Mouse (Mus musculus) liver, embryonic 16.5 days (tissue): Measurements from ENCODE around the gene Fam71e1. TPM values are rescaled to one million over a fixed set of nuclear protein-coding genes. Genes with fewer than 3 reads are reported as not detected.

Experiments used
- ATAC-seq: fragments of 200-750 bp; cut with Nextera tagmentation; 2 replicates; pipeline ENCODE4 v1.8.0; 2017; ENCODE audit warnings: low read depth, mild to moderate bottlenecking, moderate number of reproducible peaks, moderate library complexity
- H3K27ac ChIP-seq: fragments of 300-500 bp; sonication (generic); 2 replicates; pipeline ENCODE4 v1.5.1; 2014; ENCODE audit warnings: mild to moderate bottlenecking, low read length
- H3K27me3 ChIP-seq: fragments of 300-500 bp; sonication (generic); 2 replicates; pipeline ENCODE4 v1.6.1; 2014; ENCODE audit warnings: low read depth, low read length, mixed read lengths; ENCODE audit not compliant: control insufficient read depth, insufficient read depth
- H3K36me3 ChIP-seq: fragments of 300-500 bp; sonication (generic); 2 replicates; pipeline ENCODE4 v1.6.1; 2014; ENCODE audit warnings: mild to moderate bottlenecking; ENCODE audit not compliant: control insufficient read depth, insufficient read depth
- H3K4me1 ChIP-seq: fragments of 300-500 bp; sonication (generic); 2 replicates; pipeline ENCODE4 v1.6.1; 2014; ENCODE audit warnings: low read depth, low read length, mixed read lengths; ENCODE audit not compliant: control insufficient read depth
- H3K4me2 ChIP-seq: fragments of 300-500 bp; sonication (generic); 2 replicates; pipeline ENCODE4 v1.6.1; 2014; ENCODE audit warnings: low read depth, low read length, mixed read lengths
- H3K4me3 ChIP-seq: fragments of 300-500 bp; sonication (generic); 2 replicates; pipeline ENCODE4 v1.5.1; 2014; ENCODE audit warnings: low read depth, mild to moderate bottlenecking, low read length
- H3K9ac ChIP-seq: fragments of 300-500 bp; sonication (generic); 2 replicates; pipeline ENCODE4 v1.6.1; 2014; ENCODE audit warnings: low read depth, low read length
- H3K9me3 ChIP-seq: fragments of 300-500 bp; sonication (generic); replicated peaks from 2 replicates; pipeline ENCODE4 v1.6.1; 2016; ENCODE audit warnings: low read length; ENCODE audit not compliant: control insufficient read depth
- WGBS: fragments of 180-500 bp; shearing (Covaris S2); extraction: QIAGEN DNeasy Blood & Tissue Kit; methylation state at CpG from one replicate; pipeline ENCODE4 v1.1.7; 2014; ENCODE audit not compliant: insufficient replicate concordance; 5-methylcytosine and 5-hydroxymethylcytosine counted together
- polyA plus RNA-seq: library from polyadenylated mRNA; unstranded; fragments of >200 nt; fragmentation: Nextera tagmentation; extraction: Ambion mirVana; gene quantifications from 2 replicates; pipeline ENCODE4 v1.2.1, GENCODE M21; 2015

Gene Fam71e1
- polyA plus RNA-seq, 1 experiment from 2014 or later = 1.4 TPM

- ATAC-seq = no peak
- no peak overlapping the region for H3K27ac ChIP-seq
- H3K9ac ChIP-seq = no peak overlapping the region
- peaks cover 2% of the 10 kb centered on the region; the same call in 1 of the 2 replicates for H3K27me3 ChIP-seq
- H3K4me2 ChIP-seq = no peak overlapping the region
- H3K9me3 ChIP-seq = no peaks in the 10 kb centered on the region
- H3K4me3 ChIP-seq = no peak overlapping the region
- no peaks in the 10 kb centered on the region for H3K36me3 ChIP-seq
- no peaks in the 10 kb centered on the region for H3K4me1 ChIP-seq
Observed at GRCm38 (mm10) chr7:44507491-44507890, 11.1 kb downstream of the Fam71e1 start.

- Histone ChIP-seq H3K27ac (no peak overlapping the region), H3K9me3 (no peaks in the 10 kb centered on the region), H3K36me3 (no peaks in the 10 kb centered on the region), H3K9ac (no peak overlapping the region), H3K27me3 (peaks cover 34% of the 10 kb centered on the region), H3K4me1 (no peaks in the 10 kb centered on the region), H3K4me3 (no peak overlapping the region), H3K4me2 (no peak overlapping the region)
- 62% methylated on average over 9 of the region's 9 CpGs for WGBS
- ATAC-seq = no peak
Observed at GRCm38 (mm10) chr7:44519240-44519913, 23.0 kb downstream of the Fam71e1 start.

GRCm38 (mm10) chr7:44520990-44521389 is 24.6 kb downstream of the Fam71e1 start:
- ATAC-seq = no peak
- Histone ChIP-seq H3K4me3 (no peak overlapping the region), H3K9me3 (no peaks in the 10 kb centered on the region), H3K9ac (no peak overlapping the region), H3K27me3 (peaks cover 47% of the 10 kb centered on the region), H3K4me2 (no peak overlapping the region), H3K36me3 (no peaks in the 10 kb centered on the region), H3K27ac (no peak overlapping the region), H3K4me1 (no peaks in the 10 kb centered on the region)
- WGBS = 51% methylated on average over 3 of the region's 3 CpGs

- no peaks in the 10 kb centered on the region for H3K36me3 ChIP-seq
- no peaks in the 10 kb centered on the region for H3K4me1 ChIP-seq
- no peak overlapping the region for H3K4me2 ChIP-seq
- H3K27me3 ChIP-seq = peaks cover 50% of the 10 kb centered on the region
- no peak overlapping the region for H3K27ac ChIP-seq
- no peak overlapping the region for H3K4me3 ChIP-seq
- ATAC-seq = no peak
- WGBS = 2% methylated on average over 20 of the region's 20 CpGs
- no peaks in the 10 kb centered on the region for H3K9me3 ChIP-seq
- no peak overlapping the region for H3K9ac ChIP-seq
Observed at GRCm38 (mm10) chr7:44521710-44522109, 25.3 kb downstream of the Fam71e1 start.

- ATAC-seq = no peak
- H3K9ac ChIP-seq = no peak overlapping the region
- H3K9me3 ChIP-seq = no peaks in the 10 kb centered on the region
Observed at GRCm38 (mm10) chr7:44523056-44523455, 26.7 kb downstream of the Fam71e1 start.

GRCm38 (mm10) chr7:44524502-44524901 is 28.1 kb downstream of the Fam71e1 start, which contains the start of gene Mybpc2:
Gene Mybpc2 (minus strand): TSS chr7:44524656.
- WGBS = 26% methylated on average over 12 of the region's 12 CpGs
- Histone ChIP-seq H3K27ac (no peak within 1 kb of the TSS), H3K36me3 (no peaks in the 10 kb centered on the region), H3K4me1 (peaks cover 9% of the 10 kb centered on the region), H3K4me2 (no peak within 1 kb of the TSS), H3K9me3 (no peaks in the 10 kb centered on the region), H3K4me3 (no peak within 1 kb of the TSS), H3K27me3 (peaks cover 54% of the 10 kb centered on the region), H3K9ac (no peak within 1 kb of the TSS)
- ATAC-seq = no peak

More at GRCm38 (mm10) chr7:44523056-44523455, 26.7 kb downstream of the Fam71e1 start:
- Histone ChIP-seq H3K4me2 (no peak overlapping the region), H3K27me3 (peaks cover 50% of the 10 kb centered on the region), H3K27ac (no peak overlapping the region), H3K36me3 (no peaks in the 10 kb centered on the region), H3K4me3 (no peak overlapping the region), H3K4me1 (peaks cover 5% of the 10 kb centered on the region)
- 54% methylated on average over 2 of the region's 2 CpGs for WGBS

GRCm38 (mm10) chr7:44525126-44525832 is 28.9 kb downstream of the Fam71e1 start:
- peak; percentile 19; the same call in 1 of the 2 replicates for ATAC-seq
- H3K27me3 ChIP-seq = peaks cover 54% of the 10 kb centered on the region
- H3K4me2 ChIP-seq = no peak overlapping the region
- no peak overlapping the region for H3K9ac ChIP-seq
- no peak overlapping the region for H3K27ac ChIP-seq
- H3K9me3 ChIP-seq = no peaks in the 10 kb centered on the region
- WGBS = 26% methylated on average over 22 of the region's 22 CpGs
- no peaks in the 10 kb centered on the region for H3K36me3 ChIP-seq
- peaks cover 9% of the 10 kb centered on the region for H3K4me1 ChIP-seq
- H3K4me3 ChIP-seq = no peak overlapping the region

- H3K9ac ChIP-seq = no peak overlapping the region
- H3K27ac ChIP-seq = no peak overlapping the region
- peaks cover 9% of the 10 kb centered on the region for H3K4me1 ChIP-seq
- H3K4me3 ChIP-seq = no peak overlapping the region
- H3K36me3 ChIP-seq = no peaks in the 10 kb centered on the region
- ATAC-seq = no peak
- H3K9me3 ChIP-seq = no peaks in the 10 kb centered on the region
- H3K27me3 ChIP-seq = peaks cover 44% of the 10 kb centered on the region
- 69% methylated on average over 14 of the region's 14 CpGs for WGBS
- H3K4me2 ChIP-seq = no peak overlapping the region
Observed at GRCm38 (mm10) chr7:44526414-44527154, 30.2 kb downstream of the Fam71e1 start.
